Mouse (Mus musculus) lung, postnatal 4 days (tissue): ENCODE measurements at regions not wholly inside any gene's neighbourhood (a gene's known extent, or its start where the extent isn't known, plus 50 kb on each side); places are given as distances from the start of the nearest gene placed in this dataset.

Experiments used
- DNase-seq, 2 experiments: peaks; one replicate each; pipeline ENCODE4 v3.0.0; 2021

- DNase-seq, result no peak
Measured at GRCm38 (mm10) chr4:94188354-94188753, 368.0 kb upstream of the Gm10306 start.

- peak; percentile 43 to 74 for DNase-seq
Measured at GRCm38 (mm10) chr4:94188888-94189287, 367.5 kb upstream of the Gm10306 start.

- DNase-seq, result no peak
Measured at GRCm38 (mm10) chr4:94190940-94191339, 365.4 kb upstream of the Gm10306 start.

GRCm38 (mm10) chr4:94216265-94216664 lies 340.1 kb upstream of the Gm10306 start:
- no peak for DNase-seq

- no peak for DNase-seq
Measured at GRCm38 (mm10) chr4:94235650-94236206, 320.6 kb upstream of the Gm10306 start.

GRCm38 (mm10) chr4:94256026-94256425 lies 300.3 kb upstream of the Gm10306 start:
- DNase-seq, result no peak

GRCm38 (mm10) chr4:94261136-94261535 lies 295.2 kb upstream of the Gm10306 start:
- DNase-seq, result no peak

- DNase-seq, result no peak
Measured at GRCm38 (mm10) chr4:94281732-94282131, 274.6 kb upstream of the Gm10306 start.

- DNase-seq, result no peak
Measured at GRCm38 (mm10) chr4:94292150-94292549, 264.2 kb upstream of the Gm10306 start.

- DNase-seq, result no peak
Measured at GRCm38 (mm10) chr4:94317298-94317697, 239.0 kb upstream of the Gm10306 start.

GRCm38 (mm10) chr4:94326759-94327158 lies 229.6 kb upstream of the Gm10306 start:
- DNase-seq, result no peak

- no peak for DNase-seq
Measured at GRCm38 (mm10) chr4:94343331-94343730, 213.0 kb upstream of the Gm10306 start.

- DNase-seq, result no peak
Measured at GRCm38 (mm10) chr4:94349273-94349672, 207.1 kb upstream of the Gm10306 start.

- DNase-seq, result no peak
Measured at GRCm38 (mm10) chr4:94356982-94357381, 199.4 kb upstream of the Gm10306 start.

GRCm38 (mm10) chr4:94360810-94361527 lies 195.4 kb upstream of the Gm10306 start:
- DNase-seq, result no peak

GRCm38 (mm10) chr4:94361528-94362217 lies 194.7 kb upstream of the Gm10306 start:
- no peak for DNase-seq

- no peak for DNase-seq
Measured at GRCm38 (mm10) chr4:94365375-94365774, 191.0 kb upstream of the Gm10306 start.

GRCm38 (mm10) chr4:94367174-94367573 lies 189.2 kb upstream of the Gm10306 start:
- no peak for DNase-seq

GRCm38 (mm10) chr4:94370981-94371380 lies 185.4 kb upstream of the Gm10306 start:
- no peak for DNase-seq

- DNase-seq, result no peak
Measured at GRCm38 (mm10) chr4:94376256-94376655, 180.1 kb upstream of the Gm10306 start.

- no peak for DNase-seq
Measured at GRCm38 (mm10) chr4:94385703-94386102, 170.6 kb upstream of the Gm10306 start.

- no peak for DNase-seq
Measured at GRCm38 (mm10) chr4:94388317-94388716, 168.0 kb upstream of the Gm10306 start.

GRCm38 (mm10) chr4:94394462-94394861 lies 161.9 kb upstream of the Gm10306 start:
- DNase-seq, result no peak

- DNase-seq, result no peak
Measured at GRCm38 (mm10) chr4:94397284-94397683, 159.1 kb upstream of the Gm10306 start.
